Mouse (Mus musculus) lung, adult 2 months (tissue): ENCODE measurements at regions not wholly inside any gene's neighbourhood (a gene's known extent, or its start where the extent isn't known, plus 50 kb on each side); places are given as distances from the start of the nearest gene placed in this dataset.

Experiments used
- CTCF ChIP-seq: fragments of 200-500 bp; IDR thresholded peaks from 2 replicates; pipeline ENCODE4 v1.5.1; 2011; ENCODE audit warnings: mild to moderate bottlenecking, low read length, control low read depth; ENCODE audit not compliant: insufficient read depth
- POLR2A ChIP-seq: fragments of 200-500 bp; IDR thresholded peaks from 2 replicates; pipeline ENCODE4 v1.6.1; 2011; ENCODE audit warnings: low read depth, mild to moderate bottlenecking, control low read depth, low read length, borderline replicate concordance; ENCODE audit errors: extremely low read depth

- TF ChIP-seq CTCF (no peak), POLR2A (no peak)
Observed at GRCm38 (mm10) chr10:111582321-111583123, 76.4 kb downstream of the Phlda1 start.
